Mouse (Mus musculus) liver, adult 2 months (tissue): ENCODE measurements around the gene Xylt2.

Source experiments
- CTCF ChIP-seq: fragments of 200-500 bp; IDR thresholded peaks from 2 replicates; pipeline ENCODE4 v1.5.1; 2011; ENCODE audit warnings: low read depth, low read length, control low read depth
- POLR2A ChIP-seq: fragments of 200-500 bp; IDR thresholded peaks from 2 replicates; pipeline ENCODE4 v1.6.1; 2011; ENCODE audit warnings: low read length, control low read depth; ENCODE audit not compliant: insufficient read depth; ENCODE audit errors: extremely low read depth

- TF ChIP-seq CTCF, result no peak
- no peak for TF ChIP-seq POLR2A
Observed at GRCm38 (mm10) chr11:94675446-94675845, 1.9 kb downstream of the Xylt2 start.
